Mouse (Mus musculus): ENCODE results near the gene Cd86. TPM values are rescaled to one million over a fixed set of nuclear protein-coding genes. Genes with fewer than 3 reads are reported as not detected.

The Cd86 gene
- total RNA-seq, 2 experiments from 2014 or later, result 1.0 to 2.1 TPM

- Histone ChIP-seq H3K4me3 (no peak overlapping the region), H3K27ac (no peak overlapping the region)
- TF ChIP-seq CTCF (conservative IDR thresholded peaks at IDR 0.05), result peak; percentile 73
- DNase-seq (ENCODE audit: low spot score in 2 of 2), result no peak
These were observed 43.6 kb downstream of the Cd86 start for GRCm38 (mm10) chr16:36622320-36622719.

GRCm38 (mm10) chr16:36621108-36621507 is 44.8 kb downstream of the Cd86 start:
- no peak overlapping the region for H3K27ac ChIP-seq
- no peak for DNase-seq (ENCODE audit: low spot score in 2 of 2)
- no peak overlapping the region for H3K4me3 ChIP-seq
- TF ChIP-seq CTCF (conservative IDR thresholded peaks at IDR 0.05), result no peak

GRCm38 (mm10) chr16:36613701-36614100 is 52.2 kb downstream of the Cd86 start:
- Histone ChIP-seq H3K4me3 (no peak overlapping the region), H3K27ac (no peak overlapping the region)
- no peak for TF ChIP-seq CTCF (conservative IDR thresholded peaks at IDR 0.05)
- no peak for DNase-seq (ENCODE audit: low spot score in 2 of 2)

- no peak for DNase-seq (ENCODE audit: low spot score in 2 of 2)
- Histone ChIP-seq H3K27ac (no peak overlapping the region), H3K4me3 (no peak overlapping the region)
- TF ChIP-seq CTCF (conservative IDR thresholded peaks at IDR 0.05), result no peak
These were observed 63.2 kb downstream of the Cd86 start for GRCm38 (mm10) chr16:36602632-36603031.

- Histone ChIP-seq H3K27ac (no peak overlapping the region), H3K4me3 (no peak overlapping the region)
- DNase-seq (ENCODE audit: low spot score in 2 of 2), result no peak
- TF ChIP-seq CTCF (conservative IDR thresholded peaks at IDR 0.05), result no peak
These were observed 67.6 kb downstream of the Cd86 start for GRCm38 (mm10) chr16:36598265-36598664.

- H3K4me3 ChIP-seq, result no peak overlapping the region
- DNase-seq (ENCODE audit: low spot score in 2 of 2), result no peak
- TF ChIP-seq CTCF (conservative IDR thresholded peaks at IDR 0.05), result no peak
- H3K27ac ChIP-seq, result no peak overlapping the region
These were observed 69.0 kb downstream of the Cd86 start for GRCm38 (mm10) chr16:36596671-36597410.

- DNase-seq (ENCODE audit: low spot score in 2 of 2), result no peak
- H3K27ac ChIP-seq, result no peak overlapping the region
- H3K4me3 ChIP-seq, result no peak overlapping the region
- TF ChIP-seq CTCF (conservative IDR thresholded peaks at IDR 0.05), result no peak
These were observed 76.0 kb downstream of the Cd86 start for GRCm38 (mm10) chr16:36589898-36590297.

GRCm38 (mm10) chr16:36587971-36588370 is 77.9 kb downstream of the Cd86 start:
- DNase-seq (ENCODE audit: low spot score in 2 of 2), result no peak
- no peak overlapping the region for H3K4me3 ChIP-seq
- no peak overlapping the region for H3K27ac ChIP-seq
- TF ChIP-seq CTCF (conservative IDR thresholded peaks at IDR 0.05), result no peak

GRCm38 (mm10) chr16:36582073-36582472 is 83.8 kb downstream of the Cd86 start:
- no peak overlapping the region for H3K4me3 ChIP-seq
- TF ChIP-seq CTCF (conservative IDR thresholded peaks at IDR 0.05), result no peak
- no peak overlapping the region for H3K27ac ChIP-seq
- DNase-seq (ENCODE audit: low spot score in 2 of 2), result no peak

- no peak overlapping the region for H3K4me3 ChIP-seq
- TF ChIP-seq CTCF (conservative IDR thresholded peaks at IDR 0.05), result no peak
- no peak for DNase-seq (ENCODE audit: low spot score in 2 of 2)
These were observed 93.9 kb downstream of the Cd86 start for GRCm38 (mm10) chr16:36571942-36572341.

GRCm38 (mm10) chr16:36561386-36562338 is 104.2 kb downstream of the Cd86 start, which contains the start of gene Casr:
Casr (minus strand) TSS chr16:36562141.
- Histone ChIP-seq H3K27ac (no peak within 1 kb of the TSS), H3K4me3 (peak within 1 kb of the TSS; percentile 44)
- no peak for TF ChIP-seq CTCF (conservative IDR thresholded peaks at IDR 0.05)
- no peak for DNase-seq (ENCODE audit: low spot score in 2 of 2)

More at GRCm38 (mm10) chr16:36571942-36572341, 93.9 kb downstream of the Cd86 start:
- no peak overlapping the region for H3K27ac ChIP-seq

- DNase-seq (ENCODE audit: low spot score in 2 of 2), result no peak
- TF ChIP-seq CTCF (conservative IDR thresholded peaks at IDR 0.05), result no peak
- H3K4me3 ChIP-seq, result no peak overlapping the region
These were observed 106.3 kb downstream of the Cd86 start for GRCm38 (mm10) chr16:36559573-36559972.

GRCm38 (mm10) chr16:36555672-36556165 is 110.2 kb downstream of the Cd86 start:
- DNase-seq (ENCODE audit: low spot score in 2 of 2), result no peak
- TF ChIP-seq CTCF (conservative IDR thresholded peaks at IDR 0.05), result no peak
- Histone ChIP-seq H3K27ac (no peak overlapping the region), H3K4me3 (no peak overlapping the region)

More at GRCm38 (mm10) chr16:36559573-36559972, 106.3 kb downstream of the Cd86 start:
- no peak overlapping the region for H3K27ac ChIP-seq

Other genes with a start within 250 kb of the Cd86 start
- gene Stfa3, start 210.7 kb downstream of the Cd86 start, total RNA-seq (2021), result not detected
- 1 to 10 TPM in 1 of 2 experiments, under 1 TPM in 1; 0.49 to 1.1 TPM for gene Casr, start 103.9 kb downstream of the Cd86 start, total RNA-seq (2021)
- gene Ildr1, start 27.9 kb upstream of the Cd86 start, total RNA-seq (2021), result under 1 TPM; 0.18 to 0.25 TPM
- gene Slc15a2, start 118.9 kb upstream of the Cd86 start, total RNA-seq (2021), result 10 to 100 TPM; 40.0 to 46.5 TPM
- gene Iqcb1, start 162.3 kb upstream of the Cd86 start, total RNA-seq (2021), result 10 to 100 TPM; 41.1 to 46.2 TPM
- gene Eaf2, start 208.9 kb upstream of the Cd86 start, total RNA-seq (2021), result 1 to 10 TPM; 1.7 to 3.4 TPM
- 10 to 100 TPM; 67.6 to 75.6 TPM for gene Golgb1, start 209.1 kb upstream of the Cd86 start, total RNA-seq (2021)